Mouse (Mus musculus) E14TG2a.4 (cell line): ENCODE results near the gene 1700014D04Rik.
"Not testable (repeated sequence)": the region's sequence is repeated elsewhere in the genome, so short reads cannot be mapped to it uniquely, and the experiment has no call there.

ENCODE experiments used
- H3K27me3 ChIP-seq: 2 replicates; pipeline ENCODE4 v1.6.1; 2014; ENCODE audit warnings: low read length, control low read depth; ENCODE audit not compliant: insufficient read depth
- H3K36me3 ChIP-seq: 2 replicates; pipeline ENCODE4 v1.6.1; 2014; ENCODE audit warnings: low read length, control low read depth; ENCODE audit not compliant: insufficient read depth
- H3K4me1 ChIP-seq: replicated peaks from 2 replicates; pipeline ENCODE4 v1.6.1; 2014; ENCODE audit warnings: low read depth, low read length, control low read depth
- H3K4me3 ChIP-seq: replicated peaks from 2 replicates; pipeline ENCODE4 v1.5.1; 2014; ENCODE audit warnings: mild to moderate bottlenecking, low read length
- H3K9me3 ChIP-seq: 2 replicates; pipeline ENCODE4 v1.6.1; 2014; ENCODE audit warnings: low read length, control low read depth
- CTCF ChIP-seq: conservative IDR thresholded peaks from 2 replicates; pipeline ENCODE4 v1.5.1; 2014; ENCODE audit warnings: low read length
- NANOG ChIP-seq: IDR thresholded peaks from 2 replicates; pipeline ENCODE4 v1.6.1; 2014; ENCODE audit warnings: borderline replicate concordance, low read length, mixed read lengths
- POU5F1 ChIP-seq: IDR thresholded peaks from 2 replicates; pipeline ENCODE4 v1.6.1; 2014; ENCODE audit warnings: low read length, borderline replicate concordance

Gene 1700014D04Rik

DNA sequence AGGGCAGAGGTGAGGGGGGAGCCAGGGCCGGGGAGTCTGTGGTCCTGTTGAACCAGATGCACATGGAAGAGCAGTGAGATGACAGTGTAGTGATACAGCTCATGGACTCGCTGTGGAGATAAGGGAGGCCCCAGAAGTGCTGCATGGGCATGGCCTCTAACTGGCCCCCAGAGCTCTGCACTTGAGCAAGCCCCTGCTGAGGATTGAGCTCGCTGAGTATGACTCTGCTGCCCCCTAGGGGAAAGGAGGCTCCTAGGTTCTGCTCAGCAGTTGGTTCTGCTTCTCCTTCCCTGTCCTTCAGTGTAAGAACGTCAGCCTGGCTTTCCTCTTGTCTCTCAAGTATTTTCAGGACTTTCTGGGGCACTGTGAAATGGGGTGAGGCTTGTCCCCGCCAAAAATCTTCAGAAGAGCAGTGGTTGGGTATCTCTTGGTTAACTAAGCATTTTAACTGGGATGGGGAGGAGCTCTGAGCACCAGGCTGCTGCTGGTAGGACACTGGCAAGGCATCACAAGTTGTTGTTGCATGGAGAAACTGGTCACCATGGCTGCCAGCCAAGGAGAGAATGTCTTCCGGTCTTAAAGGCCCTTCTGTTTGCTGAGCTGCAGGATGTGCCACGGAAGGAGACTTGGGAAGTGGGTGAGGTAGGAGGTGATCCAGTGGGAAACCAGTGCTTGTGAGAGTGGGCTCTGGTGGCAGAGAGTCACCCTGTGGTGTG is 18.0 kb downstream of the 1700014D04Rik start:
- TF ChIP-seq CTCF (peak; percentile 88), POU5F1 (no peak)
- Histone ChIP-seq H3K9me3 (no peaks in the 10 kb centered on the region), H3K36me3 (no peaks in the 10 kb centered on the region), H3K4me3 (peak overlapping the region; percentile 27; the same call in 1 of the 2 replicates), H3K4me1 (peaks cover 73% of the 10 kb centered on the region), H3K27me3 (peaks cover 16% of the 10 kb centered on the region)

DNA sequence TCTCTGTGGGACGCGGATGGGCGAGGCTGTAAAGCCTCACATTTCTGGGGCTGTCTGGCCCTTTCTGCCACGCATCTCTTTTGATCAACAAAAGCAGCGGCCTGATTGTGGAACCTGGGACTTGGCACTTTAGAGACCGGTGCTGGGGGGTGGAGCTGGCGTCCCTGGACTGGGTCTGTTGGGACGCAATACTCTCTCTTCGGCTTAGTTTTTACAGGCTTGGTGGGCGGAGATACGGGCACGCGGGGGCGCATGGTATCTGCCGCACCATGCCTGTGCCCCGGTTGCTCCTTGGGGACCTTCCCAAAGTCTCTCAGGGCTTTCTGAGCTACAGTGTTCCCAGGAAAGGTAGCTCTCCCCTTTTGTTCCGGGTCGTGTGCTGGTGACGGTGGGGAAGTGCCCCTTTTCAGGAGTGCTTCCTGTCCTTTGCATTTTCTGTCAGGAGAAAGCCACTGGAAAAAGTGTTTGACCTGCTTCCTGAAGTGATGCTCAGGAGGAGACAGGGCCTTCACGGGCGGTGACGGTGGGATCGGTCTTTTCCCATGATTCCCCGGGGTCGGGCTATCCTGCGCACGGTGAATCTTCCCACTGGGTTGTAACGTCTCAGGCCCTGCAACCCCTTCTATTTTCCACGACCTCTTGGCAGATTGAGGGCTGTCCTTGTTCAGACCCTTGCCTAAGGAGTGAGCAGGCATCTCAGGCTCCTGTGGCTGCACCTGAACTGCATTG is 20.2 kb downstream of the 1700014D04Rik start:
- peaks cover 19% of the 10 kb centered on the region for H3K27me3 ChIP-seq
- no peaks in the 10 kb centered on the region for H3K36me3 ChIP-seq
- H3K4me3 ChIP-seq: peak overlapping the region; percentile 66
- H3K9me3 ChIP-seq: no peaks in the 10 kb centered on the region
- H3K4me1 ChIP-seq: peaks cover 59% of the 10 kb centered on the region
- TF ChIP-seq CTCF (no peak), NANOG (no peak), POU5F1 (no peak)

DNA sequence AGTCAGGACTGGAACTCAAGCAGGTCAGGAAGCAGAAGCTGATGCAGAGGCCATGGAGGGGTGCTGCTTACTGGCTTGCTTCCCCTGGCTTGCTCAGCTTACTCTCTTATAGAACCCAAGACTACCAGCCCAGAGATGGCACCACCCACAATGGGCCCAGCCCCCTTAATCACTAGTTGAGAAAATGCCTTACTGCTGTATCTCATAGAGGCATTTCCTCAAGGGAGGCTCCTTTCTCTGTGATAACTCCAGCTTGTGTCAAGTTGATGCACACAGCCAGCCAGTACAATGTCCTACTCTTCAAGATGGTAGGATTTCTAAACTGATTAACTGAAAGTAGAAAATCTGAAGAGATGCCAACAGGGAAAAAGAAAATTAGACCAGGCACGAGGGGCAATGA is 24.5 kb downstream of the 1700014D04Rik start:
- not testable (repeated sequence) for H3K9me3 ChIP-seq, H3K36me3 ChIP-seq, H3K4me3 ChIP-seq
- peaks cover 41% of the 10 kb centered on the region for H3K4me1 ChIP-seq
- H3K27me3 ChIP-seq: peaks cover 20% of the 10 kb centered on the region

DNA sequence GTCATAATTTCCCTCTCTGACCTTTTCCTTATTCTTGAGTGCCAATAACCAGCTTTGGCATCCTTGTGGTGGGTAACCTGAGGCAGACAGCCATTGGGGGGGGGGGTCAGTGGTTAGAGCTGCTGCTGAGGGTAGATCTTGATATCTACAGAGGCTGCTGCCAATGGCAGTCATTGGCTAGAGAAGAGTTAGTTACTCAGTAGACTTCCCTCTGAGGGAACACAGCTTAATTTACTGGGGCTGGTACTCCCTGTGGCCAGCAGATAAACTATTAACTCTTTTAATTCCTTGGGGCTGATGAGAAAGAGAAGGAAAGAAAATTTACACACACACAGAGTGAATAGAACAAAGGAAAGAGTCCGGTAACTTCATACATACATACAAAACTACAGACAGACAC is 27.1 kb downstream of the 1700014D04Rik start:
- Histone ChIP-seq H3K4me3 (no peak overlapping the region), H3K4me1 (peaks cover 29% of the 10 kb centered on the region), H3K27me3 (peaks cover 24% of the 10 kb centered on the region), H3K36me3 (no peaks in the 10 kb centered on the region), H3K9me3 (no peaks in the 10 kb centered on the region)
- TF ChIP-seq POU5F1 (no peak), CTCF (no peak), NANOG (no peak)

DNA sequence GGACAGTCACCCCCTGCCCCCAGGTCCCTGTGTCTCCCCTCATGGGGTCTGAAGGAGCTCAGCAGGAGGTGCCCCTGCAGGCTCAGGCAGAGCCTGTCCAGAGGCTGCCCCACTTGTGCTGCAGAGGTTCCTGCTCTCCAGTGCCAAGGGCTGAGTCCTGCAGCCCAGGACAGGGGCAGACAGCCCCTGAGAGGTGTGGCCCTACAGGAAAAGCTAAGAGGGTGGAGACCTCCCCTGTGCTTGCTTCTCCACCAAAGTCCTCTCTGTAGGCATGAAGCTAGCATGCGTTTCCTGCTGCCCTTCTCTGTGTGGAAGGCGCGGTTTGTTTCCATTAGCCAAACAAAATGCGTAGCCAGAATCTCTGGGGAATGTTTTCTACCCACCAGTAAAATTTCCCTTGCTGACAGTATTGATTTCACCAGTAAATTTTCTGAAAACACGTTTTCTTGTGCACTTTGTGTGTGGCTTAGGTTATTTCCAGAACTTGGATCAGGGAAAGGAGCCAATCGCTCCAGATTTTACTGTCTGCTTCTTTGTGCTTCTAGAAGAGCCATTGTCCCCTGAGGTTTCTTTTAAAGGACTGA is 27.6 kb downstream of the 1700014D04Rik start:
- H3K36me3 ChIP-seq, H3K9me3 ChIP-seq, H3K4me3 ChIP-seq: not testable (repeated sequence)
- Histone ChIP-seq H3K4me1 (peaks cover 30% of the 10 kb centered on the region), H3K27me3 (peaks cover 29% of the 10 kb centered on the region)

DNA sequence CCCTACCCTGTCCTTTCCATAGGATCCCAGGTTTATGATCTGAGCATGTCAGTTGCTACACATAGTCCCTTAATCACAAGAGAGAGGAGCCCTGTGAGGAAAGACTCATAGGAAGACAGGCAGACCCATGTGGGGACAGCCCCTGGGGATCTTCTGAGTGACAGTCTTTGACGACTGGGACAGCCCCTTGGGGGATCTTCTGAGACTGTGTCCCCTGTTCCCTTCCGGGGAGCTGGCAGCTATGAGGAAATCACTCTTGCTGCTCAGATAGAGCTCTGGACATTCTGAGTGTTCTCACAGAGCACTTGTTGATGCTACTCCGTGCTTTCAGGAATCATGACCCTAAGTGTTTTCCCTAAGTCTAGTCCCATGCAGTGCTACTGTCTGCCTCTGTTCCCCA is 32.8 kb downstream of the 1700014D04Rik start:
- no peak for TF ChIP-seq CTCF
- no peak for TF ChIP-seq POU5F1
- no peak for TF ChIP-seq NANOG
- Histone ChIP-seq H3K27me3 (peaks cover 37% of the 10 kb centered on the region), H3K4me1 (peaks cover 54% of the 10 kb centered on the region), H3K36me3 (no peaks in the 10 kb centered on the region), H3K4me3 (peak overlapping the region; percentile 58), H3K9me3 (no peaks in the 10 kb centered on the region)

DNA sequence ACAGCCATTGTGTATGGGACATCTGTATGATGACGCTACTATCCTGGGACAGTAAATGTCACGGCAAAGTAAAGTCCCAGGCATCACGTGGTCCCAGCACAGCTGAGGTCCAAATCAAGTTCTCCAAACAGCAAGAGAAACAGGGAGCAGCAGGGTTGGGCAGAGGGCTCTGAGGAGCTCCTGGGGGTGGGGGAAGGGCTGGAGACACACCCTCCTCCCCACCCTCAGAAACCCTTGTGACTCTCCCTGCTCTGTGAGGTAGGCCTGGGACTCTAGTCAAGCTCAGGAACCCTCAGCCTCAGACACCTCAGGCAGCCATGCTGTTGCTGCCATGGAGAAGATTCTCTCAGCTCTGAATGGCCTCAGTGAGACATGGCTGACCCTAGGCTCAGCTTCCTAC is 34.6 kb downstream of the 1700014D04Rik start, which contains the start of gene Spata31d1b:
Spata31d1b (plus strand) TSS at position 301 of the 400 bp plus-strand sequence.
- Histone ChIP-seq H3K4me1 (peaks cover 62% of the 10 kb centered on the region), H3K27me3 (peaks cover 33% of the 10 kb centered on the region)
- H3K4me3 ChIP-seq, H3K36me3 ChIP-seq, H3K9me3 ChIP-seq: not testable (repeated sequence)

DNA sequence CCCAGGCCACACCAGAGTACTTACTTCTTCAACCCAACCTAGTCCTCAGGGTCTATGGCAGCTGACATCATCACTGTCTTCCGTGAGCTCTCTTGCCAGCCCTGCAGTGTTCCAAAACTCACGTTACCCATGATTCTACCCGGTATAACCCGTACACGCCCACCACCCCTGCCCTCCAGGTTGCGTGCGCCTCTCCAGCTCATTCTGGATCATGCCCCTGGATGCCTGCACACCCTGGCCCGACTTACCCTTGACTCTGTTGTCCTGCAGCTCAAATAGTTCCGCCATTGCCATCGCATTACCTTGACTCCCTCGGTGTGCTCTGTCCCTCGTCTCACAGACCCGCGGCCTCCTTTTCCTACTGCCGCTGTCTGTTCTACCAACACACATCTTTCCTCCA is 36.3 kb downstream of the 1700014D04Rik start, which contains the start of gene Spata31d1a:
Spata31d1a (minus strand) TSS at position 101 of the 400 bp plus-strand sequence.
- no peak for TF ChIP-seq NANOG
- no peak for TF ChIP-seq CTCF
- no peak for TF ChIP-seq POU5F1
- peaks cover 18% of the 10 kb centered on the region; the same call in 1 of the 2 replicates for H3K27me3 ChIP-seq
- H3K4me3 ChIP-seq: peak within 1 kb of the TSS; percentile 76

DNA sequence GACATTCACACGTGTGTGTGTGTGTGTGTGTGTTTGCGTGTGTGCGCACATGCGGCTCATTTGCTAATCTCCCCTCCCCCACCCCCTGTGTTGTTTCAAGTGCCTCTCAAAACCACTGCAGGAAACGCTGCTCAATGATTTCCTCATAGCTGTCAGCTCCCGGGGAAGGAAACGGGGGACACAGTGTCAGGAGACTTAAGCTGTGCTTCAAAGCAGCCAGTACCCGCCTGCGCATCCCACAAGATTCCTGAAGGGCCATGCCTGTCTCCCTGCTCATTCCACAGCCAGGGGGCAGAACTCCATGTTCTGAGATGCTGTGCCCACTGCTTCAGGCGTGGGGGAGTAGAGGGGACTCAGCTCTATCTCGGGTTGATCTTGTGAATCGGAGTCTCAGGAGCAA is 42.0 kb downstream of the 1700014D04Rik start:
- Histone ChIP-seq H3K27me3 (peaks cover 11% of the 10 kb centered on the region), H3K4me3 (no peak overlapping the region), H3K9me3 (no peaks in the 10 kb centered on the region), H3K4me1 (peaks cover 46% of the 10 kb centered on the region), H3K36me3 (no peaks in the 10 kb centered on the region)
- no peak for TF ChIP-seq CTCF
- no peak for TF ChIP-seq POU5F1
- TF ChIP-seq NANOG: no peak

More for the DNA sequence above, 36.3 kb downstream of the 1700014D04Rik start, which contains the start of gene Spata31d1a:
- Histone ChIP-seq H3K9me3 (no peaks in the 10 kb centered on the region), H3K36me3 (no peaks in the 10 kb centered on the region), H3K4me1 (peaks cover 73% of the 10 kb centered on the region)
